Mouse (Mus musculus): ENCODE measurements around the gene Limd2.
"Not testable (repeated sequence)": the region's sequence is repeated elsewhere in the genome, so short reads cannot be mapped to it uniquely, and the experiment has no call there.

Gene Limd2

GRCm38 (mm10) chr11:106160841-106161721, at the start of gene Limd2, which contains the start of gene Gm10840:
Gene Limd2 (minus strand): TSS chr11:106160860.
Gene Gm10840 (plus strand): TSS chr11:106160850.
- DNase-seq (ENCODE audit: low spot score), result no peak

GRCm38 (mm10) chr11:106202123-106202465, 41.4 kb upstream of the Limd2 start, which contains the start of gene Strada:
Gene Strada (minus strand): TSS chr11:106202168.
- no peak for DNase-seq (ENCODE audit: low spot score)

GRCm38 (mm10) chr11:106201337-106202122, 40.9 kb upstream of the Limd2 start:
- DNase-seq (ENCODE audit: low spot score), result no peak

GRCm38 (mm10) chr11:106200756-106201155, 40.1 kb upstream of the Limd2 start:
- DNase-seq (ENCODE audit: low spot score), result no peak

GRCm38 (mm10) chr11:106199997-106200396, 39.3 kb upstream of the Limd2 start:
- DNase-seq (ENCODE audit: low spot score), result not testable (repeated sequence)

GRCm38 (mm10) chr11:106198277-106198676, 37.6 kb upstream of the Limd2 start:
- DNase-seq (ENCODE audit: low spot score), result no peak

- no peak for DNase-seq (ENCODE audit: low spot score)
Observed at GRCm38 (mm10) chr11:106195341-106195740, 34.7 kb upstream of the Limd2 start.

GRCm38 (mm10) chr11:106194891-106195290, 34.2 kb upstream of the Limd2 start:
- no peak for DNase-seq (ENCODE audit: low spot score)

GRCm38 (mm10) chr11:106194155-106194541, 33.5 kb upstream of the Limd2 start:
- DNase-seq (ENCODE audit: low spot score), result no peak

GRCm38 (mm10) chr11:106193371-106194154, 32.9 kb upstream of the Limd2 start:
- DNase-seq (ENCODE audit: low spot score), result peak; percentile 97

GRCm38 (mm10) chr11:106192657-106193370, 32.2 kb upstream of the Limd2 start:
- no peak for DNase-seq (ENCODE audit: low spot score)

GRCm38 (mm10) chr11:106192241-106192640, 31.6 kb upstream of the Limd2 start:
- no peak for DNase-seq (ENCODE audit: low spot score)

- no peak for DNase-seq (ENCODE audit: low spot score)
Observed at GRCm38 (mm10) chr11:106191716-106192115, 31.1 kb upstream of the Limd2 start.

GRCm38 (mm10) chr11:106187326-106187725, 26.7 kb upstream of the Limd2 start:
- DNase-seq (ENCODE audit: low spot score), result no peak

- DNase-seq (ENCODE audit: low spot score), result no peak
Observed at GRCm38 (mm10) chr11:106180449-106180801, 19.8 kb upstream of the Limd2 start.

- DNase-seq (ENCODE audit: low spot score), result no peak
Observed at GRCm38 (mm10) chr11:106179711-106180448, 19.2 kb upstream of the Limd2 start.

- no peak for DNase-seq (ENCODE audit: low spot score)
Observed at GRCm38 (mm10) chr11:106178036-106178782, 17.5 kb upstream of the Limd2 start.

- DNase-seq (ENCODE audit: low spot score), result no peak
Observed at GRCm38 (mm10) chr11:106176372-106176771, 15.7 kb upstream of the Limd2 start.

- DNase-seq (ENCODE audit: low spot score), result no peak
Observed at GRCm38 (mm10) chr11:106175081-106175480, 14.4 kb upstream of the Limd2 start.

- no peak for DNase-seq (ENCODE audit: low spot score)
Observed at GRCm38 (mm10) chr11:106174372-106174771, 13.7 kb upstream of the Limd2 start.
